Mouse (Mus musculus) cortical plate, adult 2 months (tissue): Measurements from ENCODE around the gene Cdh4. TPM values are rescaled to one million over a fixed set of nuclear protein-coding genes. Genes with fewer than 3 reads are reported as not detected.

Experiments used
- H3K27ac ChIP-seq: fragments of 200-500 bp; 2 replicates; pipeline ENCODE4 v1.5.1; 2012; ENCODE audit warnings: low read length, control low read depth, inconsistent platforms; ENCODE audit not compliant: insufficient read depth
- H3K4me1 ChIP-seq: fragments of 200-500 bp; 2 replicates; pipeline ENCODE4 v1.6.1; 2011; ENCODE audit warnings: low read length; ENCODE audit not compliant: control insufficient read depth, insufficient read depth
- H3K4me3 ChIP-seq: fragments of 200-500 bp; 2 replicates; pipeline ENCODE4 v1.5.1; 2011; ENCODE audit warnings: mild to moderate bottlenecking, low read length, control low read depth; ENCODE audit not compliant: insufficient read depth
- CTCF ChIP-seq: fragments of 200-500 bp; IDR thresholded peaks from 2 replicates; pipeline ENCODE4 v1.5.1; 2011; ENCODE audit warnings: mild to moderate bottlenecking, control low read depth, low read length; ENCODE audit not compliant: insufficient read depth; ENCODE audit errors: extremely low read depth
- POLR2A ChIP-seq: fragments of 200-500 bp; IDR thresholded peaks from 2 replicates; pipeline ENCODE4 v1.6.1; 2011; ENCODE audit warnings: mild to moderate bottlenecking, low read length, control low read depth; ENCODE audit not compliant: insufficient read depth; ENCODE audit errors: extremely low read depth
- polyA plus RNA-seq: library from polyadenylated mRNA; depleted of rRNA; stranded (reverse); fragments of >200 nt; gene quantifications from 2 replicates; pipeline ENCODE4 v1.2.3, GENCODE M21; 2012

Cdh4 gene
- polyA plus RNA-seq, 1 experiment = 5.2 TPM

- no peak overlapping the region for H3K27ac ChIP-seq
- TF ChIP-seq CTCF (no peak), POLR2A (no peak)
- no peaks in the 10 kb centered on the region for H3K4me1 ChIP-seq
- no peak overlapping the region for H3K4me3 ChIP-seq
Observed at GRCm38 (mm10) chr2:179721534-179722516, 279.6 kb downstream of the Cdh4 start.

DNA sequence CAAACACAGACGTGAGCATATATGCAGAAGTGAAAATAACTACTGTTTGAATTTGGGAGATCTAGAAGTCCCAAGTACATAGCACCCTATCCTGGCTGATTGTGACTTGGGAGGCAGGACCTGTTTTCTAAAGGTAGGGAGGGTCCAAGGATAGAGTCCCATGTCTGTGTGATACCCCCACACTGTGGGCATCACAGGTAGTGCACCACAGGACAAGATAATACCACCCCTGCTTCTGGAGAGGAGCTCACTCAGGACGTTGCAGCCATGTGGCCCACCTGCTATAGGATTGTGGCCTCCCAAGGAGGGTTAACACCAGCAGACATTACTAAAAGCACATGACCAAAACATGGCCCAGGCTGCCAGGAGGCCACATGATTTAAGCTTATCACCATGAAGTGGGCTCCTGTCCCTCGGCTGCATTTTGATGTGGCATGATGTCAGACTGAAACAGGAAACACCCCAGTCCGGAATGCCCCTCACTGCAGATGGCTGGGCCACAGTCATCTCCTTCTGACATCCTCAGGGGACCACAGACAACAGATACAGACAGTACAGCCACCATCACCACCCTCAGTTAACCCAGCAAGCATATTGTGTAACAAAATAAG is 280.6 kb downstream of the Cdh4 start:
- peak; percentile 27; the same call in 1 of the 2 replicates for TF ChIP-seq CTCF
- no peak for TF ChIP-seq POLR2A

GRCm38 (mm10) chr2:179723401-179723800 is 281.2 kb downstream of the Cdh4 start:
- H3K4me3 ChIP-seq = no peak overlapping the region
- H3K4me1 ChIP-seq = no peaks in the 10 kb centered on the region
- H3K27ac ChIP-seq = no peak overlapping the region
- TF ChIP-seq CTCF = no peak
- no peak for TF ChIP-seq POLR2A

More for the DNA sequence above, 280.6 kb downstream of the Cdh4 start:
- H3K27ac ChIP-seq = no peak overlapping the region
- no peaks in the 10 kb centered on the region for H3K4me1 ChIP-seq
- no peak overlapping the region for H3K4me3 ChIP-seq

GRCm38 (mm10) chr2:179729002-179729401 is 286.8 kb downstream of the Cdh4 start:
- H3K27ac ChIP-seq = no peak overlapping the region
- no peak overlapping the region for H3K4me3 ChIP-seq
- TF ChIP-seq POLR2A (no peak), CTCF (peak; percentile 57)
- no peaks in the 10 kb centered on the region for H3K4me1 ChIP-seq

GRCm38 (mm10) chr2:179729802-179730201 is 287.6 kb downstream of the Cdh4 start:
- Histone ChIP-seq H3K27ac (no peak overlapping the region), H3K4me3 (no peak overlapping the region), H3K4me1 (no peaks in the 10 kb centered on the region)
- no peak for TF ChIP-seq CTCF
- no peak for TF ChIP-seq POLR2A

DNA sequence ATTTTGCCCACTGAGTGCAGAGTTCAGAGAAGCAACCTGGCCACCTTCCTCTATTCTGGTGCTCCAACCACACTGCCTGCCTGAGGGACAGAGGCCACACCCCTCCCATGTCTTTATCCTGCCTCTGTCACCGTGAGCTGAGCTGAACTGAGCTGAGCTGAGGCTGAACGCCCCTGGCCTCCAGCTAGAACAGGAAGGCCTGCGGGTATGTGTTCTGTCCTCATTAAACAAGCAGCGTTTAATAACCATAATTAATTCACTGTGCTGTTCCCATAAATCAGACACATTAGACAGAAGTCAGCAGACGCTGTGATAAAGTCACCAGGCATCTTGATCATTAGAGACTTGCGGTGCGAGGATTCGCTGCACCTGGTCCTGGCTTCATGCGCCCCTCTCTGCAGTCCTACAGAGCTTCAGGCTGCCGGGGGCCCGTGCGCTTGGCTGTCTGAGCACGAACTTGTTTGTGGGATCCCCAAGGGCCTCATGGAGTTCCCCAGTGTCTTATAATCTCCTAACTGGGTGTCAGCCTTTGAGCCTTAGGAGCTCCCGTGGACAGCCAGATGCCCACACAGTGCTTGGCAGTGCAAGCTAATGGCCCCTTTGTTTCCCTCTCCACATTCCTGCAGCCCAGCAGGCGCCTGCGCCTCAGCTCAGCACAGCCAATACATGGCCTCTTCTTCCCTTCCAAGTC is 291.1 kb downstream of the Cdh4 start:
- Histone ChIP-seq H3K27ac (no peak overlapping the region), H3K4me1 (no peaks in the 10 kb centered on the region), H3K4me3 (no peak overlapping the region)
- no peak for TF ChIP-seq POLR2A
- TF ChIP-seq CTCF = no peak

DNA sequence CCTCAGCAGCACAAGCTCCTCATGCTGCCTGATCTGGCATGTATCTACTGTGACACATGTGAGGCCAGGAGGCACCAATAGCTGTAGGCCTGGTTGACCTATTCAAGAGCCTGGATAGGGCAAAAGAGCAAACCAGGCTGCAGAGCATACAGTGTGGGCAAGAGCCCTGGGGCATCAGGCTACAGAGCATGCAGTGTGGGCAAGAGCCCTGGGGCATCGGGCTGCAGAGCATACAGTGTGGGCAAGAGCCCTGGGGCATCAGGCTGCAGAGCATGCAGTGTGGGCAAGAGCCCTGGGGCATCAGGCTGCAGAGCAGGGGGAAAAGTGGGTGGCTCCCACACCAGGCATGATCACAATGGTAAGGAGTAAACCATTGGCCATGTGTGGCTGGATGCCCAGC is 300.2 kb downstream of the Cdh4 start:
- H3K4me1 ChIP-seq = no peaks in the 10 kb centered on the region
- no peak overlapping the region for H3K27ac ChIP-seq
- H3K4me3 ChIP-seq = no peak overlapping the region
- TF ChIP-seq CTCF = no peak
- no peak for TF ChIP-seq POLR2A

GRCm38 (mm10) chr2:179742828-179743227 is 300.6 kb downstream of the Cdh4 start:
- TF ChIP-seq POLR2A (no peak), CTCF (no peak)
- Histone ChIP-seq H3K4me1 (no peaks in the 10 kb centered on the region), H3K4me3 (no peak overlapping the region)

DNA sequence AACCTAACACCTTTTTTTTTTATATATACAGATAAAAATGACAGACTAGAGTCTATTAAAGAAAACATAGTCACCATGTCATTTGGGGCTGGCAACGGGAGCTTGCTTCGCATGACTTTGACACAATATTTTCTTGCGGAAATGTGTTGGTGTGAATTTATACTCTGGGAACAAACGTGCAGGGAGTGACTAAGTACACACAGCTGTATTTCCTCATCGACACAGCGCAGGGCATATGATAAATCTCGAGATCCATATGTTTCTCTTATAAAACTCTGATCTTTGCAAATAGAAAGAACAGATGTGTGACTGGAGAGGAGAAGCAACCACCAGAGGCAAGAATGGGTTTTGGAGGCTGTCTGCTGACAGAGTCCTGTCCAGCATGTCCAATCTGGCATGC is 304.3 kb downstream of the Cdh4 start:
- H3K4me3 ChIP-seq = no peak overlapping the region
- peaks cover 11% of the 10 kb centered on the region for H3K4me1 ChIP-seq
- H3K27ac ChIP-seq = no peak overlapping the region
- no peak for TF ChIP-seq CTCF
- no peak for TF ChIP-seq POLR2A

More at GRCm38 (mm10) chr2:179742828-179743227, 300.6 kb downstream of the Cdh4 start:
- no peak overlapping the region for H3K27ac ChIP-seq
